Mouse (Mus musculus) testis, adult 2 months (tissue): ENCODE measurements at regions not wholly inside any gene's neighbourhood (a gene's known extent, or its start where the extent isn't known, plus 50 kb on each side); places are given as distances from the start of the nearest gene placed in this dataset.

ENCODE experiments used
- CTCF ChIP-seq: fragments of 200-500 bp; IDR thresholded peaks from 2 replicates; pipeline ENCODE4 v1.5.1; 2012; ENCODE audit warnings: low read depth, mild to moderate bottlenecking, inconsistent platforms, low read length, moderate library complexity; ENCODE audit not compliant: control insufficient read depth, insufficient read depth, insufficient replicate concordance
- POLR2A ChIP-seq: fragments of 200-500 bp; IDR thresholded peaks from 2 replicates; pipeline ENCODE4 v1.6.1; 2012; ENCODE audit warnings: low read depth, mild to moderate bottlenecking, inconsistent platforms, low read length, moderate library complexity; ENCODE audit not compliant: control insufficient read depth

- no peak for TF ChIP-seq CTCF
- no peak for TF ChIP-seq POLR2A
Observed at GRCm38 (mm10) chr1:35763051-35763450, 305.1 kb upstream of the Hs6st1 start.
